Mouse (Mus musculus) limb, embryonic 12.5 days (tissue): Measurements from ENCODE around the gene Arl9. TPM values are rescaled to one million over a fixed set of nuclear protein-coding genes. Genes with fewer than 3 reads are reported as not detected.
A peak's percentile ranks its signal among the peaks of the same experiment; 100 is the strongest.
"Not testable (repeated sequence)": the region's sequence is repeated elsewhere in the genome, so short reads cannot be mapped to it uniquely, and the experiment has no call there.

Experiments
- ATAC-seq: fragments of 200-750 bp; cut with Nextera tagmentation; 2 replicates; pipeline ENCODE4 v1.8.0; 2017; ENCODE audit warnings: low read depth, moderate TSS enrichment; ENCODE audit not compliant: insufficient number of reproducible peaks, insufficient read depth, low FRiP score, low TSS enrichment
- H3K27ac ChIP-seq: fragments of 300-500 bp; sonication (generic); 2 replicates; pipeline ENCODE4 v1.5.1; 2016; ENCODE audit warnings: mild to moderate bottlenecking, moderate library complexity
- H3K27me3 ChIP-seq: fragments of 300-500 bp; sonication (generic); 2 replicates; pipeline ENCODE4 v1.6.1; 2016; ENCODE audit warnings: mild to moderate bottlenecking, moderate library complexity
- H3K36me3 ChIP-seq: fragments of 300-500 bp; sonication (generic); 2 replicates; pipeline ENCODE4 v1.6.1; 2016; ENCODE audit warnings: mild to moderate bottlenecking, moderate library complexity
- H3K4me1 ChIP-seq: fragments of 300-500 bp; sonication (generic); replicated peaks from 2 replicates; pipeline ENCODE4 v1.6.1; 2016
- H3K4me2 ChIP-seq: fragments of 300-500 bp; sonication (generic); 2 replicates; pipeline ENCODE4 v1.6.1; 2016; ENCODE audit warnings: mild to moderate bottlenecking, moderate library complexity
- H3K4me3 ChIP-seq: fragments of 300-500 bp; sonication (generic); replicated peaks from 2 replicates; pipeline ENCODE4 v1.5.1; 2016; ENCODE audit warnings: mild to moderate bottlenecking
- H3K9ac ChIP-seq: fragments of 300-500 bp; sonication (generic); replicated peaks from 2 replicates; pipeline ENCODE4 v1.6.1; 2016; ENCODE audit warnings: mild to moderate bottlenecking, moderate library complexity
- H3K9me3 ChIP-seq: fragments of 300-500 bp; sonication (generic); 2 replicates; pipeline ENCODE4 v1.6.1; 2016; ENCODE audit warnings: mild to moderate bottlenecking, moderate library complexity
- WGBS: fragments of 180-500 bp; shearing (Covaris S2); methylation state at CpG from one replicate; pipeline ENCODE4 v1.1.7; 2016; 5-methylcytosine and 5-hydroxymethylcytosine counted together
- polyA plus RNA-seq: library from polyadenylated mRNA; unstranded; fragments of >200 nt; fragmentation: Nextera tagmentation; extraction: Ambion mirVana; gene quantifications from 2 replicates; pipeline ENCODE4 v1.2.1, GENCODE M21; 2016

Arl9 gene
- polyA plus RNA-seq = not detected in 2 replicates

DNA sequence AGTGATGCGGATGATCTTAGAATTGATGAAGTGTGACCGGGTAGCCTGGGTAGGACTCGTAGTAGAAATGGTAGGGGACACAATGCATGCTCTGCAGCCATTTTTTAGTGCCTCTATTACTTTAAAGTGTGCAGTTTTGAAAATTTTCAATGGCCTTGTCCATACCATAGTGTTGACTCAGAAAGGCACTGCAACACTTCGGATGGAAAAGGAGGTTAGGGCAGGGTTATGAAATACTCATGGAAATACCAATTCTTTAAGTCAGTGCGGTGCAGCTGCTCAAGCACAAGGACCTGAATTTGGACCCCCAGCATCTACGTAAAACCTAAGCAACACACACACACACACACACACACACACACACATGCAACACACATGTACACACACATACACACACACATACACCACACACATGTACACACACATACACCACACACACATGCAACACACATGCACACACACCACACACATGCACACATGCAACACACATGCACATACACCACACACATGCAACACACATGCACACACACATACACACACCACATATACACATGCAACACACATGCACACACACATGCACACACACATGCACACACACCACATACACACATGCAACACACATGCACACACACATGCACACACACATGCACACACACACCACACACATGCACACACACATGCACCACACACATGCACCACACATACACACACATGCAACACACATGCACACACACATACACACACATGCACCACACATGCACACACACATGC is at the start of gene Arl9:
Gene Arl9, plus strand, starts transcription at position 5 of the 771 bp plus-strand sequence.
- Histone ChIP-seq H3K9ac (no peak within 1 kb of the TSS), H3K4me1 (no peaks in the 10 kb centered on the region), H3K27me3 (no peaks in the 10 kb centered on the region), H3K36me3 (peaks cover 22% of the 10 kb centered on the region), H3K9me3 (no peaks in the 10 kb centered on the region; the same call in 1 of the 2 replicates), H3K4me2 (no peak within 1 kb of the TSS), H3K27ac (no peak within 1 kb of the TSS), H3K4me3 (no peak within 1 kb of the TSS)
- 97% methylated on average over 6 of the region's 6 CpGs for WGBS
- ATAC-seq = no peak

DNA sequence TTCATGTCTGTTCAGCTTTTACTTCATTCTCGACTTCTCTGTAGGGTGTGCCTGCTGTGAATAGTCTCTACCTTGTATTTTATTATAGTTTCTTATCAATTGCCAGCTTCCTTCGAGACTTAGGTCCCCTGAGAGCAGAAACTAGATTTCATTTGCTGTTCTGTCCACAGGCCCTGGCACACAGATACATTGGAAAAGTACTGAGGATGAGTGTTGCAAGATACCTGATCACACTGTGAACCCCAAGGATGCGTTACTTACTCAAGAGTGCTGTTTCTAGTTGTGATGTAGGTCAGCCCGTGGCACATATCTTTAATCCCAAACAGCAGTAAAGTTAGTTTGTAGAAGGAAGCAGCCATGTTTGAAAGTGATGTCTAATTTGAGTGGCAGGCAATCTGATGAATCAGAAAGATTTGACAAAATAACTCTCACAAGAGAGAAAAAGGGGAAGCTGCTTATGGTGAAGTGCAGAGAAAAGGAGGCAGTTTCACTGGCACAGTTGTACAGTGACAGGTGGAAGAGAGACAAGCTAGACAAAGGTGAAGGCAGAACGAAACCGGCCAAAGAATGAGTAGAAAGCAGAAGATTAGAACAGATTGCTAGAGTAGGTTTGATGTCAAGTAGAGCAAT is 49.5 kb upstream of the Arl9 start:
- no peak for ATAC-seq
- H3K4me3 ChIP-seq = no peak overlapping the region
- H3K9ac ChIP-seq = no peak overlapping the region

DNA sequence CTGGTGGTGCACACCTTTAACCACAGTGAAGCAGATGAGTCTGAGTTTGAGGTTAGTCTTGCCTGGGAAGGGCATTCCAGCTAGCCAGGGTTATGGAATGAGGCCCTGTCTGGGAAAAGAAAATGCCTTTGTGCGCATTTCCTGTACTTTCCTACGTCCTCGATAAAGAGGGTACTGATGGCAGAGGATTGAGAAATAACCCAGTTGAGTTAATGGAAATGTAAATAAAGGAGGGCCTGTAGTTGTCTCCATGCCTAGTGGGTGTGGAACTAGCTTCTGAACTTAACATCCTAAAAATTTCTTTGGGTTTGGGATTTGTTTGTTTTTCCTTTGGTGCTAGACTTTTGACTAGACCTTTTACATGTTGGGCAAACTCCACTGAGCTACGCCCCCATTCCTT is 48.4 kb upstream of the Arl9 start:
- peaks cover 68% of the 10 kb centered on the region for H3K36me3 ChIP-seq
- peaks cover 24% of the 10 kb centered on the region for H3K4me1 ChIP-seq
- no peak overlapping the region for H3K27ac ChIP-seq
- H3K9ac ChIP-seq = no peak overlapping the region
- no peak overlapping the region for H3K4me3 ChIP-seq
- no peaks in the 10 kb centered on the region for H3K27me3 ChIP-seq
- 87% methylated on average over 4 of the region's 4 CpGs for WGBS
- H3K4me2 ChIP-seq = no peak overlapping the region
- no peak for ATAC-seq
- H3K9me3 ChIP-seq = no peaks in the 10 kb centered on the region

More for the DNA sequence above, 49.5 kb upstream of the Arl9 start:
- H3K27me3 ChIP-seq = no peaks in the 10 kb centered on the region
- H3K36me3 ChIP-seq = peaks cover 57% of the 10 kb centered on the region
- peaks cover 32% of the 10 kb centered on the region for H3K4me1 ChIP-seq
- H3K9me3 ChIP-seq = no peaks in the 10 kb centered on the region
- 85% methylated on average over 6 of the region's 6 CpGs for WGBS
- 0 out of 2 replicates have a peak overlapping the region, but pooled peaks have one; percentile 79 for H3K4me2 ChIP-seq
- no peak overlapping the region for H3K27ac ChIP-seq

DNA sequence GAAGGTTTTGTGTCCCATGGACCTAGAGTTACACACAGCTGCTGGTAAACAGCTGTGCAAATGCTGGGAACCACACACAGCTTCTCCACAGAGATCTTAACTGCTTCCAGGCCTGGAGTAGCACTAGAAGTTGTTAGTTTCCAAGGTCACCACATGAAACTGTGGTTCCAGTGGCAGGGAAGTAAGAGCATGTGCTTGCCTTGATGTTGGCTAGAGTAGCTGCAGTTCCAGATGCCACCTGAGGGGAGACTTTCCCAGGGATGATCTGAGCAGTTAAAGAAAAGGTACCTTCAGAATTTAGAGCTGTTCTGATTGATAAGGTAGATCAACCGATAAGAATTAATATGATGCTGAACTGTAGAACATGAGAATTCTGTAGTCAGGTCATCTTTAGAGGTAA is 45.9 kb upstream of the Arl9 start:
- WGBS = 97% methylated on average over 1 of the region's 1 CpGs
- no peak overlapping the region for H3K4me2 ChIP-seq
- H3K27ac ChIP-seq = no peak overlapping the region
- peaks cover 91% of the 10 kb centered on the region for H3K36me3 ChIP-seq
- H3K4me3 ChIP-seq = no peak overlapping the region
- ATAC-seq = no peak
- no peak overlapping the region for H3K9ac ChIP-seq
- peaks cover 17% of the 10 kb centered on the region for H3K4me1 ChIP-seq
- H3K27me3 ChIP-seq = no peaks in the 10 kb centered on the region
- no peaks in the 10 kb centered on the region for H3K9me3 ChIP-seq

DNA sequence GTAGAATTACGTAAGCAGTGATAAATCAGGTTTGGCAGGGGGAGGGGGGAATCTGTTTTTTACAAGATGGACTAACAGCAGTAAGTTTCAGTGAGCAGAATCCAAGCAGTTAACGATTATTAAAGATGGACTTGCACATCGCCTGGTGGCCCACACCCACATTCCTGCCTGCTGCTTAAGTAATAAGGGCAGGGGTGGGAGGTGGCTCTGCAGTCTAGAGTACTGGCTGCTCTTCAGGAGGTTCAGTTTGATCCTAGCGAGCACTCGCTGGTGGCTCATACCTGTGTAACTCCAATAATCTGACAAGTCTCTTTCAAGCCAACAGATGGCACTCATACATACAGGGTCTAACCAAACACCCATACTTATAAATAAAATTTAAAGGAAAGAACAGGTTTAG is 44.3 kb upstream of the Arl9 start:
- Histone ChIP-seq H3K4me2 (no peak overlapping the region), H3K27me3 (no peaks in the 10 kb centered on the region), H3K4me3 (no peak overlapping the region), H3K9ac (no peak overlapping the region), H3K36me3 (peaks cover 96% of the 10 kb centered on the region), H3K4me1 (peaks cover 4% of the 10 kb centered on the region; the same call in 1 of the 2 replicates), H3K9me3 (no peaks in the 10 kb centered on the region), H3K27ac (no peak overlapping the region)
- WGBS = 81% methylated on average over 5 of the region's 5 CpGs
- no peak for ATAC-seq

DNA sequence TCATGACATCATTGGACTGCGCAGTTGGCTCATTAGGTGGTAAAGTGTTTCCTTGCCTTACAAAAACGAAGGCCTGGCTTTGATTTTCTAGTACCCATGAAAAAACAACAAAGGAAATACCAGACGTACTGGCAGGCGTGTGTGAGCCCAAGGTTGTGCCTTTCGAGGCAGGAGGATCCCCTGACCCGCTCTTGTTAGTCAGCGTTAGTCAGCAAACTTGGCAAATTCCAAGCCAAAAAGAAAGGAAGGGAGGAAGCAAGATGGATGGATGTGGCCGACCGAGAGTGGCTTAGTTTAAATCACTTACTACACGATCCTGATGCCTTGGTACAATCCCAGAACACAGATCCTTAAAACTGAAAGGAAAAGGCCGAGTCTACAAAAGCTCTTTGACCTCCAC is 41.3 kb upstream of the Arl9 start:
- Histone ChIP-seq H3K4me3 (no peak overlapping the region), H3K4me1 (no peaks in the 10 kb centered on the region), H3K9me3 (no peaks in the 10 kb centered on the region), H3K4me2 (no peak overlapping the region), H3K36me3 (peaks cover 92% of the 10 kb centered on the region), H3K9ac (no peak overlapping the region), H3K27me3 (no peaks in the 10 kb centered on the region), H3K27ac (0 out of 2 replicates have a peak overlapping the region, but pooled peaks have one; percentile 1)
- ATAC-seq = no peak
- WGBS = 70% methylated on average over 11 of the region's 11 CpGs

DNA sequence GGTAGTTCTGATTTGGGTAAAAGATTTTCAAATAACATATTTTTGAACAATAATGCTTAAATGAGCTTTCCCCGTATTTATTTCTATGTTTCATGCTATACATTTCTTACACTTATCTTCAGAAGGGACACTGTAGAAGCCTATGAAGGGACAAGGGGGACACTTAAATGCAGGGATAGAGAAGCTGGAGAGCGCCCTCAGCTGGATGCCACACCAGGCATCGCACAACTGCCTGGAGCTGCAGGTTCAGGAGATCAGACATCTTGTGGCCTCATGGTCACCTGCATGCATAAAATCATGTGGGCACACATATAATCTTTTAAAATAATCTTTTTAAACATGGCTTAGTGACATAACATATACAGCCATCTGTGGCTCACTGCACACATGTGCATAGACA is 39.2 kb upstream of the Arl9 start:
- no peak overlapping the region for H3K4me2 ChIP-seq
- H3K4me3 ChIP-seq = no peak overlapping the region
- ATAC-seq = no peak
- no peaks in the 10 kb centered on the region for H3K27me3 ChIP-seq
- no peaks in the 10 kb centered on the region for H3K9me3 ChIP-seq
- no peaks in the 10 kb centered on the region for H3K4me1 ChIP-seq
- H3K27ac ChIP-seq = no peak overlapping the region
- WGBS = 91% methylated on average over 3 of the region's 3 CpGs
- no peak overlapping the region for H3K9ac ChIP-seq
- H3K36me3 ChIP-seq = peaks cover 94% of the 10 kb centered on the region

DNA sequence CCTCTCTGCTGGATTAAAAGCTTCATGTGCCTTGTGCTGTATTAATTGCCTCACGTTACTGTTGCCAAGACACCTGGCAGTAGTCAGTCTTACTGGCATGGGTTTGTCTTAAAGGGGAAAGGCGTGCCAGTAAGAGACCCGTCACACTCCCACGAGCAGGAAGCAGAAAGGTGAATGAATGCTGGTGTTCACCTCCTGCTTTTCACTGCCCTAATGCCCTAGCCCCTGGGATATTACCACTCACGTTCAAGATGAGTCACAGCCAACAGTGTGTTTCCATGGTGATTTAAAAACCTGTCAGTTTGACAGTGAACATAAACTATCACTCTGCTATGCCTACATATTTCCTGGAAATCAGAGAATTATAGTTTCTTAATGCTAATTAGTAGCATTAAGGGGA is 34.6 kb upstream of the Arl9 start:
- Histone ChIP-seq H3K27ac (no peak overlapping the region), H3K27me3 (no peaks in the 10 kb centered on the region), H3K36me3 (peaks cover 64% of the 10 kb centered on the region), H3K4me1 (peaks cover 8% of the 10 kb centered on the region; the same call in 1 of the 2 replicates), H3K4me2 (no peak overlapping the region), H3K9me3 (no peaks in the 10 kb centered on the region), H3K9ac (no peak overlapping the region), H3K4me3 (no peak overlapping the region)
- no peak for ATAC-seq
- WGBS = 83% methylated on average over 5 of the region's 5 CpGs

DNA sequence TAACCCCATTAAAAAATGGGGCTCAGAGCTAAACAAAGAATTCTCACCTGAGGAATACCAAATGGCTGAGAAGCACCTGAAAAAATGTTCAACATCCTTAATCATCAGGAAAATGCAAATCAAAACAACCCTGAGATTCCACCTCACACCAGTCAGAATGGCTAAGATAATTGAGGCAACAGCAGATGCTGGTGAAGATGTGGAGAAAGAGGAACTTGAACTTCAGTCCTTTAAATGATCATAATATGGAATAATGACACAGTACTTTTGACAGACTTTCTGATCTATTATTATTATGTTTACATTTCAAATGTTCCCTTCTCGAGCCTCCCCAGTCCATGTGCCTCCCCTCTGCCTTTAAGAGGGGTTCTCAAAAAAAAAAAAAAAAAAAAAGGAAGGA is 32.7 kb upstream of the Arl9 start:
- 86% methylated on average over 1 of the region's 1 CpGs for WGBS
- peaks cover 49% of the 10 kb centered on the region for H3K36me3 ChIP-seq
- ATAC-seq = not testable (repeated sequence)

DNA sequence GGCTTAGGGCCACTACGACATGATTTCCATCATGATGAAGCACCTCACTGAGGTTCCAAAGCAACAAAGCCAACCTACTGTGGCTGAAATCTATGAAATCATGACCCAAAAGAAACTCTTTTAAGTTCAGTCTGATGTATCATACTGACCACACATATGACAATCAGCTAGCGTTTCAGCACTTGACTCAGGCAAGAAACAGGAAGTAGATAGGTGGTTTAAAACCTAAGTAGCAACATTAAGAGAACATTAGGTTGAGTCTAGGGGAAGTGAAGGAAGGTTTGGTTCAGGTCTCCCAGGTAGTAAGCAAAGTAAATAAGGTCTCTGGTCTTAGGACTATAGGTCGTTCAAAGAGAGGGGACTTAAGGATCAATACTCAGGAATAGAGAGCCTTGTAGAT is 30.4 kb upstream of the Arl9 start:
- Histone ChIP-seq H3K4me1 (peaks cover 13% of the 10 kb centered on the region), H3K4me2 (peak overlapping the region; percentile 88), H3K27ac (no peak overlapping the region), H3K9me3 (no peaks in the 10 kb centered on the region), H3K27me3 (no peaks in the 10 kb centered on the region), H3K9ac (no peak overlapping the region), H3K4me3 (peak overlapping the region; percentile 86), H3K36me3 (peaks cover 47% of the 10 kb centered on the region)
- no peak for ATAC-seq
- 68% methylated on average over 3 of the region's 3 CpGs for WGBS

More for the DNA sequence above, 32.7 kb upstream of the Arl9 start:
- H3K27ac ChIP-seq, H3K27me3 ChIP-seq, H3K4me3 ChIP-seq, H3K4me2 ChIP-seq, H3K9ac ChIP-seq, H3K9me3 ChIP-seq: not testable (repeated sequence)
- H3K4me1 ChIP-seq = peaks cover 13% of the 10 kb centered on the region

DNA sequence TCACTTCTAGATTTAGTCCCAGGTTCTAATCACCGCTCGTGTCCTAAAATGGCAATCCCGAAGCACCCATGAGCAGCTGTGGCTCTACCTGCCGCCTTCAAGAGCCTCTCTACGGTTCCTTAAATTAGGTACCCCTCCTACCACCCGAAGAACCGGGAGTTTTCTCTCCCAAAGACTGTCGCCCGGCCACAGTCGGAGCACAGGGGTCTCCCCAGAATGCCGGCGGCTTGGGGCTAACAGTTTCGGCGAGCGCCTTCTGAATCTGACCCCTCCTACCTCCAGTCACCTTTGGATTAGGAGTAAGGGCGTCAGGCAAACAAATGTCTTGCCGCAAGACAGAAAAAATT is 29.7 kb upstream of the Arl9 start:
- Histone ChIP-seq H3K27ac (no peak overlapping the region), H3K4me3 (peak overlapping the region; percentile 86), H3K4me2 (peak overlapping the region; percentile 88), H3K27me3 (no peaks in the 10 kb centered on the region), H3K9ac (peak overlapping the region; percentile 82), H3K36me3 (peaks cover 46% of the 10 kb centered on the region), H3K4me1 (peaks cover 13% of the 10 kb centered on the region), H3K9me3 (no peaks in the 10 kb centered on the region)
- WGBS = 4% methylated on average over 17 of the region's 17 CpGs
- ATAC-seq = peak; percentile 8; the same call in 1 of the 2 replicates
